Mouse (Mus musculus) CH12.LX (cell line): Measurements from ENCODE around the gene Sfxn1. TPM values are rescaled to one million over a fixed set of nuclear protein-coding genes. Genes with fewer than 3 reads are reported as not detected.

Source experiments
- DNase-seq: peaks from one replicate; pipeline ENCODE4 v3.0.0-alpha.2; 2013; ENCODE audit errors: extremely low read depth
- H3K27ac ChIP-seq: 2 replicates; pipeline ENCODE4 v1.5.1; 2012; ENCODE audit warnings: low read depth, mild to moderate bottlenecking, control low read depth, moderate library complexity; ENCODE audit not compliant: insufficient read depth
- H3K27me3 ChIP-seq: replicated peaks from 2 replicates; pipeline ENCODE3; 2012; ENCODE audit warnings: inconsistent platforms
- H3K36me3 ChIP-seq, 2 experiments: replicated peaks in 1 of 2; 2 replicates each; pipeline versions ENCODE3 to v1.6.1; 2012; ENCODE audit warnings: inconsistent platforms in 1 of 2, low read length in 1 of 2, mild to moderate bottlenecking in 1 of 2, mixed read lengths in 1 of 2, moderate library complexity in 1 of 2; ENCODE audit not compliant: control insufficient read depth in 1 of 2, insufficient read depth in 1 of 2
- H3K4me1 ChIP-seq, 2 experiments: 2 replicates each; pipeline ENCODE4 v1.6.1; 2012; ENCODE audit warnings: inconsistent platforms in 1 of 2, moderate library complexity in 1 of 2; ENCODE audit not compliant: insufficient read depth in 2 of 2, control insufficient read depth in 1 of 2
- H3K4me2 ChIP-seq: 2 replicates; pipeline ENCODE4 v1.6.1; 2012; ENCODE audit warnings: low read depth, mild to moderate bottlenecking, control low read depth; ENCODE audit not compliant: poor library complexity, insufficient read depth, severe bottlenecking
- H3K4me3 ChIP-seq, 3 experiments: fragments of 150-350 bp in 1 of 3; sonication (generic) in 1 of 3; replicated peaks in 1 of 3; 2 replicates each; pipeline versions ENCODE3 to v1.5.1; 2011 to 2012; ENCODE audit warnings: low read depth in 2 of 3, low read length in 2 of 3, mild to moderate bottlenecking in 2 of 3, moderate library complexity in 2 of 3, control low read depth in 1 of 3, improper control_type of control experiment in 1 of 3, inconsistent platforms in 1 of 3, mixed read lengths in 1 of 3; ENCODE audit not compliant: poor library complexity in 1 of 3
- H3K79me2 ChIP-seq: replicated peaks from 2 replicates; pipeline ENCODE4 v1.6.1; 2012; ENCODE audit warnings: mild to moderate bottlenecking, moderate library complexity; ENCODE audit not compliant: control insufficient read depth, poor library complexity, insufficient read depth, severe bottlenecking; ENCODE audit errors: extremely low read depth
- H3K9ac ChIP-seq: 2 replicates; pipeline ENCODE4 v1.6.1; 2012; ENCODE audit warnings: low read depth, mild to moderate bottlenecking, control low read depth, moderate library complexity; ENCODE audit not compliant: insufficient read depth
- H3K9me3 ChIP-seq: replicated peaks from 2 replicates; pipeline ENCODE3; 2012; ENCODE audit warnings: low read length, inconsistent platforms, mixed read lengths
- BHLHE40 ChIP-seq: IDR thresholded peaks from 2 replicates; pipeline ENCODE4 v1.6.1; 2011; ENCODE audit warnings: mild to moderate bottlenecking, low read depth, low read length, improper control_type of control experiment
- CTCF ChIP-seq, 2 experiments: IDR thresholded peaks in 1 of 2; conservative IDR thresholded peaks in 1 of 2; 2 replicates each; pipeline ENCODE4 v1.5.1; 2011 to 2012; ENCODE audit warnings: low read depth in 2 of 2, low read length in 2 of 2, improper control_type of control experiment in 1 of 2, inconsistent platforms in 1 of 2, mild to moderate bottlenecking in 1 of 2, moderate library complexity in 1 of 2
- E2F4 ChIP-seq: IDR thresholded peaks from 2 replicates; pipeline ENCODE4 v1.6.1; 2011; ENCODE audit warnings: low read depth, low read length, improper control_type of control experiment; ENCODE audit not compliant: insufficient replicate concordance
- ELF1 ChIP-seq: IDR thresholded peaks from 2 replicates; pipeline ENCODE4 v1.6.1; 2014; ENCODE audit warnings: low read depth, mild to moderate bottlenecking, inconsistent platforms, low read length, improper control_type of control experiment
- ETS1 ChIP-seq: conservative IDR thresholded peaks from 2 replicates; pipeline ENCODE4 v1.6.1; 2012; ENCODE audit warnings: low read depth, mild to moderate bottlenecking, inconsistent platforms, low read length, improper control_type of control experiment, moderate library complexity
- GABPA ChIP-seq: IDR thresholded peaks from 2 replicates; pipeline ENCODE4 v1.6.1; 2012; ENCODE audit warnings: low read depth, low read length, improper control_type of control experiment, inconsistent platforms; ENCODE audit not compliant: insufficient replicate concordance
- HCFC1 ChIP-seq: IDR thresholded peaks from 2 replicates; pipeline ENCODE4 v1.6.1; 2012; ENCODE audit warnings: low read depth, mild to moderate bottlenecking, inconsistent platforms, low read length, improper control_type of control experiment
- IRF4 ChIP-seq: IDR thresholded peaks from 2 replicates; pipeline ENCODE4 v1.6.1; 2014; ENCODE audit warnings: low read depth, mild to moderate bottlenecking, inconsistent platforms, low read length, improper control_type of control experiment
- JUN ChIP-seq: IDR thresholded peaks from 2 replicates; pipeline ENCODE4 v1.6.1; 2011; ENCODE audit warnings: low read depth, mild to moderate bottlenecking, low read length, improper control_type of control experiment, moderate library complexity; ENCODE audit not compliant: insufficient read depth
- KAT2A ChIP-seq: IDR thresholded peaks from 2 replicates; pipeline ENCODE4 v1.6.1; 2012; ENCODE audit warnings: low read length, improper control_type of control experiment, inconsistent platforms; ENCODE audit not compliant: insufficient replicate concordance
- MAX ChIP-seq: IDR thresholded peaks from 2 replicates; pipeline ENCODE4 v1.6.1; 2011; ENCODE audit warnings: low read length, improper control_type of control experiment
- MEF2A ChIP-seq: IDR thresholded peaks from 2 replicates; pipeline ENCODE4 v1.6.1; 2014; ENCODE audit warnings: low read depth, mild to moderate bottlenecking, inconsistent platforms, low read length, improper control_type of control experiment, borderline replicate concordance
- MXI1 ChIP-seq: IDR thresholded peaks from 2 replicates; pipeline ENCODE4 v1.6.1; 2011; ENCODE audit warnings: mild to moderate bottlenecking, low read depth, low read length, improper control_type of control experiment
- NELFE ChIP-seq: IDR thresholded peaks from 2 replicates; pipeline ENCODE4 v1.6.1; 2011; ENCODE audit warnings: low read depth, low read length, improper control_type of control experiment
- RAD21 ChIP-seq: IDR thresholded peaks from 2 replicates; pipeline ENCODE4 v1.6.1; 2011; ENCODE audit warnings: low read depth, mild to moderate bottlenecking, low read length, improper control_type of control experiment, moderate library complexity
- RCOR1 ChIP-seq: conservative IDR thresholded peaks from 2 replicates; pipeline ENCODE4 v1.6.1; 2012; ENCODE audit warnings: low read depth, mild to moderate bottlenecking, inconsistent platforms, low read length, improper control_type of control experiment
- UBTF ChIP-seq: IDR thresholded peaks from 2 replicates; pipeline ENCODE4 v1.6.1; 2012; ENCODE audit warnings: low read depth, mild to moderate bottlenecking, inconsistent platforms, low read length, improper control_type of control experiment, moderate library complexity
- ZC3H11A ChIP-seq: IDR thresholded peaks from 2 replicates; pipeline ENCODE4 v1.6.1; 2012; ENCODE audit warnings: low read depth, mild to moderate bottlenecking, inconsistent platforms, low read length, improper control_type of control experiment
- dilution Hi-C: fragments of 300-500 bp; cut with MboI; formaldehyde crosslinking; loops from 2 replicates; pipeline ENCODE4 v1.14.3; 2020; ENCODE audit warnings: low sequenced_read_pairs; ENCODE audit not compliant: extremely low pct_unique_long_range_greater_than_20kb, extremely low pct_ligation_motif_present
- in situ Hi-C: fragments of 300-500 bp; cut with MboI; formaldehyde crosslinking; loops from 3 replicates; pipeline ENCODE4 v1.14.3; 2019; ENCODE audit warnings: low sequenced_read_pairs, low pct_ligation_motif_present, low pct_unique_long_range_greater_than_20kb, mixed read lengths
- polyA plus RNA-seq: library from polyadenylated mRNA; unstranded; fragments of >175 nt; gene quantifications from 2 replicates; pipeline ENCODE4 v1.2.1, GENCODE M21; 2012; ENCODE audit warnings: low read depth; ENCODE audit not compliant: insufficient read length
- total RNA-seq, 2 experiments: library from RNA; depleted of rRNA; stranded (reverse); fragments of 300-350 nt in 1 of 2; fragments of >200 nt in 1 of 2; gene quantifications; 2 replicates each; pipeline ENCODE4 v1.2.3; 2012 to 2014

Gene Sfxn1
- total and polyA plus RNA-seq, 3 experiments = 71.7 to 147 (median 98.0) TPM

GRCm38 (mm10) chr13:54085266-54085665, 13.6 kb downstream of the Sfxn1 start:
- H3K36me3 ChIP-seq = peaks cover 45 to 91% of the 10 kb centered on the region in 2 experiments
- DNase-seq = no peak
- no peak for TF ChIP-seq NELFE
- TF ChIP-seq ETS1 = no peak
- TF ChIP-seq MXI1 = no peak
- no peak for TF ChIP-seq HCFC1
- TF ChIP-seq RAD21 = no peak
- no peak for TF ChIP-seq GABPA
- no peak for TF ChIP-seq KAT2A
- no peak for TF ChIP-seq ELF1
- TF ChIP-seq MEF2A = no peak
- TF ChIP-seq RCOR1 = no peak
- no peak for TF ChIP-seq E2F4
- no peak for TF ChIP-seq CTCF (conservative IDR thresholded peaks at IDR 0.05 in 1 of 2, IDR thresholded peaks at IDR 0.05 in 1 of 2; ENCODE audit: low read depth in 2 of 2, low read length in 2 of 2)
- TF ChIP-seq ZC3H11A = no peak
- TF ChIP-seq IRF4 = no peak
- TF ChIP-seq BHLHE40 = no peak
- no peak for TF ChIP-seq MAX
- TF ChIP-seq UBTF = no peak
- no peak for TF ChIP-seq JUN
- no peaks in the 10 kb centered on the region for H3K9me3 ChIP-seq
- no peak overlapping the region for H3K4me3 ChIP-seq
- H3K27ac ChIP-seq = no peak overlapping the region
- dilution Hi-C loops (no loop called here), in situ Hi-C loops (no loop called here)
- H3K4me1 ChIP-seq = peaks cover 0 to 7% of the 10 kb centered on the region in 2 experiments; a peak in 3 of 4 replicates
- no peaks in the 10 kb centered on the region for H3K27me3 ChIP-seq
- H3K4me2 ChIP-seq = no peak overlapping the region
- no peak overlapping the region for H3K9ac ChIP-seq
- H3K79me2 ChIP-seq = peaks cover 41% of the 10 kb centered on the region

- H3K4me3 ChIP-seq = no peak overlapping the region
- in situ Hi-C loops = no loop called here
- no peaks in the 10 kb centered on the region for H3K9me3 ChIP-seq
- H3K4me2 ChIP-seq = no peak overlapping the region
- no peak overlapping the region for H3K27ac ChIP-seq
- H3K4me1 ChIP-seq = peaks cover 3 to 11% of the 10 kb centered on the region in 2 experiments; a peak in 2 of 4 replicates
- no peak for TF ChIP-seq UBTF
- TF ChIP-seq RCOR1 = no peak
- no peak for TF ChIP-seq ETS1
- H3K27me3 ChIP-seq = no peaks in the 10 kb centered on the region
- no peaks in the 10 kb centered on the region; the same call in 1 of the 2 replicates for H3K79me2 ChIP-seq
- H3K36me3 ChIP-seq = peaks cover 74 to 99% of the 10 kb centered on the region in 2 experiments
- dilution Hi-C loops = no loop called here
- no peak for DNase-seq
- no peak overlapping the region for H3K9ac ChIP-seq
These were observed 20.1 kb downstream of the Sfxn1 start for GRCm38 (mm10) chr13:54091719-54092118.
